ENCODE assay signal across 22 mouse cellular contexts in the genomic region with DNA sequence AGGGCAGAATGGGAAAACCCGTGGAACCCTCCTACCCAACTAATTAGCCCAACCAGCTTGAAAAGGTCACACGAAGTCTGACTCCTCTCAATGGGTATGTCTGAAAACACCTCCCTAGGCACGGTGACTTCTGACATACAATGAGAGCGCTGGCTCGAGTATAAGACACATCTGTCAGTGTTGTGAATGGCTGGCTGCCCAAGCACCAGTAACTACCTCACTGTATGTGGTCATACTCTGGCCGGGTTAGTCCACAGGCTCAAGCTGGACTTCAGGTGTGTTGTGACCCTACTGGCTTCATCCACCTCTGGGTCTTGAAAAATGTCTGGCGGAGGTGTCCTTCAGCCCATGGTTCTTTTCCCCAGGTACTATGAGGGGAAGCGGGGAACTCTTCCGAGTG. TPM values are rescaled to one million over a fixed set of nuclear protein-coding genes. Genes with fewer than 3 reads are reported as not detected.
DNase-seq lines count a peak whose midpoint lies in the region; ATAC-seq and TF ChIP-seq lines count a peak whose summit lies in the region.
"Had no signal": no experiment of that assay in that cellular context is flagged by ENCODE, and none has a peak within 500 bp of the region (broad histone marks: within the 10 kb centered on the region; RNA-seq: fewer than 3 reads in every experiment).

No protein-coding gene starts in this region.

- no peaks in the 10 kb centered on the region for H3K9me3 ChIP-seq in heart, embryonic 11.5 days (replicated peaks; ENCODE audit: control insufficient read depth, low read length)
- no peaks in the 10 kb centered on the region for H3K9me3 ChIP-seq in midbrain, embryonic 13.5 days
- H3K9me3 ChIP-seq: G1E had no signal

- H3K79me2 ChIP-seq in myocyte (ENCODE audit: control insufficient read depth, insufficient read depth): no peaks in the 10 kb centered on the region

- H3K27ac ChIP-seq in heart, embryonic 11.5 days (ENCODE audit: low read depth, low read length): no peak overlapping the region
- H3K27ac ChIP-seq in midbrain, embryonic 13.5 days: no peak overlapping the region
- H3K27ac ChIP-seq in kidney, adult 2 months (ENCODE audit: insufficient read depth, low read depth, low read length): no peak overlapping the region

- no peak for TF ChIP-seq CTCF in kidney, adult 2 months (conservative IDR thresholded peaks at IDR 0.05; ENCODE audit: insufficient read depth, insufficient read length, low read depth, low read length)

- TF ChIP-seq POLR2A in myocyte (IDR thresholded peaks at IDR 0.05; ENCODE audit: insufficient read length, low read depth): no peak
- TF ChIP-seq POLR2A in kidney, adult 2 months (IDR thresholded peaks at IDR 0.05; ENCODE audit: low read depth, low read length): no peak

- no peak overlapping the region for H3K4me3 ChIP-seq in heart, embryonic 11.5 days (ENCODE audit: low read depth, low read length)
- peak overlapping the region; percentile 48 for H3K4me3 ChIP-seq in myocyte
- H3K4me3 ChIP-seq in midbrain, embryonic 13.5 days (replicated peaks): no peak overlapping the region
- no peak overlapping the region for H3K4me3 ChIP-seq in kidney, adult 2 months (ENCODE audit: insufficient read depth, low read depth, low read length)

- no peaks in the 10 kb centered on the region for H3K36me3 ChIP-seq in heart, embryonic 11.5 days (ENCODE audit: control insufficient read depth, insufficient read depth, low read length)
- H3K36me3 ChIP-seq in myocyte (ENCODE audit: control insufficient read depth, insufficient read depth): no peaks in the 10 kb centered on the region
- no peaks in the 10 kb centered on the region for H3K36me3 ChIP-seq in midbrain, embryonic 13.5 days
- H3K36me3 ChIP-seq in kidney, adult 2 months (ENCODE audit: control insufficient read depth, insufficient read depth, low read length): no peaks in the 10 kb centered on the region
- H3K36me3 ChIP-seq: G1E had no signal

- ATAC-seq in heart, embryonic 11.5 days (replicated peaks; ENCODE audit: insufficient number of reproducible peaks, low FRiP score, low TSS enrichment): no peak
- 0 out of 2 replicates have a peak, but pooled peaks have one; percentile 24 for ATAC-seq in erythroblast, adult 5-6 weeks (replicated peaks; ENCODE audit: low FRiP score, poor library complexity, severe bottlenecking)
- ATAC-seq in midbrain, embryonic 13.5 days: no peak
- ATAC-seq: activated CD4-positive, CD25-positive, alpha-beta regulatory T cell, adult 4 months; CD4-positive, CD25-positive, alpha-beta regulatory T cell, adult 4 months; Patski had no signal

- H3K4me2 ChIP-seq in heart, embryonic 11.5 days: no peak overlapping the region
- no peak overlapping the region for H3K4me2 ChIP-seq in myocyte (ENCODE audit: low read depth)
- H3K4me2 ChIP-seq in midbrain, embryonic 13.5 days (replicated peaks): no peak overlapping the region

- intact Hi-C loops in left cerebral cortex, postnatal 10 days (cut with DNase I): no loop called here

- no peaks in the 10 kb centered on the region for H3K27me3 ChIP-seq in heart, embryonic 11.5 days (ENCODE audit: control insufficient read depth, insufficient read depth, low read length)
- no peaks in the 10 kb centered on the region for H3K27me3 ChIP-seq in myocyte (ENCODE audit: control insufficient read depth, insufficient read depth, insufficient read length)
- peaks cover 22% of the 10 kb centered on the region for H3K27me3 ChIP-seq in midbrain, embryonic 13.5 days
- H3K27me3 ChIP-seq in kidney, adult 2 months (replicated peaks; ENCODE audit: control insufficient read depth, insufficient read depth, low read length): no peaks in the 10 kb centered on the region
- H3K27me3 ChIP-seq: Patski had no signal

- H3K9ac ChIP-seq in heart, embryonic 11.5 days (ENCODE audit: low read depth, low read length): no peak overlapping the region
- H3K9ac ChIP-seq in midbrain, embryonic 13.5 days (replicated peaks): no peak overlapping the region

- H3ac ChIP-seq in myocyte (ENCODE audit: control insufficient read depth, insufficient read length): no peak overlapping the region

- peak; percentile 91 for DNase-seq in heart, adult 11 months
- peak; percentile 86 for DNase-seq in adipocyte (ENCODE audit: low spot score)
- no peak for DNase-seq in left cerebral cortex, postnatal 10 days (ENCODE audit: extremely low spot score in 1 of 2, low spot score in 2 of 2)
- DNase-seq in kidney, adult 2 months: no peak
- DNase-seq: adrenal gland, adult 2 months; adrenal gland, adult 8-10 months; adrenal gland, postnatal 10 days; adrenal gland, postnatal 14 days; adrenal gland, postnatal 25 days; adrenal gland, postnatal 36 days; B cell, adult 2 months; cerebellum, adult 11 months; cerebellum, adult 11-12 months; cerebellum, adult 18-20 months had no signal

- peaks cover 8% of the 10 kb centered on the region for H3K4me1 ChIP-seq in heart, embryonic 11.5 days (ENCODE audit: control insufficient read depth, insufficient read depth, low read length)
- peaks cover 10% of the 10 kb centered on the region; the same call in 1 of the 2 replicates for H3K4me1 ChIP-seq in midbrain, embryonic 13.5 days (replicated peaks)
- no peaks in the 10 kb centered on the region for H3K4me1 ChIP-seq in kidney, adult 2 months (ENCODE audit: control insufficient read depth, insufficient read depth, low read length)

- WGBS in heart, embryonic 11.5 days (ENCODE audit: insufficient replicate concordance): 71% methylated on average over 9 of the region's 9 CpGs
- 67% methylated on average over 9 of the region's 9 CpGs for WGBS in midbrain, embryonic 13.5 days
- WGBS in kidney, adult 2 months: 66% methylated on average over 9 of the region's 9 CpGs

TF ChIP-seq in myocyte, 11 proteins besides CTCF, POLR2A, EP300 and RAD21:
- TF ChIP-seq MYOG (IDR thresholded peaks at IDR 0.05; ENCODE audit: control insufficient read depth in 1 of 3, insufficient read depth in 1 of 3, insufficient read length in 2 of 3, low read depth in 2 of 3) (no peak), MYOD1 (IDR thresholded peaks at IDR 0.05; ENCODE audit: control insufficient read depth in 1 of 3, insufficient read length in 2 of 3, low read depth in 2 of 3) (no peak), POLR2AphosphoS2 (IDR thresholded peaks at IDR 0.05; ENCODE audit: insufficient read length, low read depth) (no peak)

RNA-seq across cellular contexts. Expression of gene Copz2, which starts 1.0 kb away (rescaled TPM):
- 102 and 105 TPM in 2 replicates for polyA plus RNA-seq in heart, embryonic 11.5 days (2014; fragmentation: Nextera tagmentation; extraction: Ambion mirVana)
- total RNA-seq in erythroblast, adult 5-6 weeks (2015; ENCODE audit: low replicate concordance): not detected in 2 replicates
- total RNA-seq in erythroblast, adult 5-6 weeks (2017; ENCODE audit: low replicate concordance): not detected in 2 replicates
- polyA plus RNA-seq in myocyte (2012; fragmentation: generic; extraction: Trizol): 120 TPM
- 1 to 10 TPM; 2.5 to 3.1 TPM for total RNA-seq in left cerebral cortex, postnatal 10 days (2021)
- polyA plus RNA-seq in midbrain, embryonic 13.5 days (2015; fragmentation: Nextera tagmentation; extraction: Ambion mirVana): 14.8 and 19.7 TPM in 2 replicates
- 56.2 and 61.6 TPM in 2 replicates for polyA plus RNA-seq in kidney, adult 2 months (2012; rRNA removed)
- polyA plus RNA-seq: activated CD4-positive, CD25-positive, alpha-beta regulatory T cell, adult 4 months; CD4-positive, CD25-positive, alpha-beta regulatory T cell, adult 4 months had no signal

RNA-seq across cellular contexts. Expression of gene Nfe2l1, which starts 18.9 kb away (rescaled TPM):
- 36.5 and 44.0 TPM in 2 replicates for polyA plus RNA-seq in heart, embryonic 11.5 days (2014; fragmentation: Nextera tagmentation; extraction: Ambion mirVana)
- 27.0 and 27.1 TPM in 2 replicates for total RNA-seq in erythroblast, adult 5-6 weeks (2015; ENCODE audit: low replicate concordance)
- total RNA-seq in erythroblast, adult 5-6 weeks (2017; ENCODE audit: low replicate concordance): 26.5 and 32.5 TPM in 2 replicates
- polyA plus RNA-seq in myocyte (2012; fragmentation: generic; extraction: Trizol): 518 TPM
- total RNA-seq in left cerebral cortex, postnatal 10 days (2021): 100 to 1,000 TPM; 167 to 175 TPM
- 67.8 and 69.0 TPM in 2 replicates for polyA plus RNA-seq in midbrain, embryonic 13.5 days (2015; fragmentation: Nextera tagmentation; extraction: Ambion mirVana)
- 230 and 252 TPM in 2 replicates for polyA plus RNA-seq in kidney, adult 2 months (2012; rRNA removed)

RNA-seq across cellular contexts. Expression of gene Cbx1, which starts 59.8 kb away (rescaled TPM):
- polyA plus RNA-seq in heart, embryonic 11.5 days (2014; fragmentation: Nextera tagmentation; extraction: Ambion mirVana): 50.7 and 60.0 TPM in 2 replicates
- 13.6 and 14.4 TPM in 2 replicates for total RNA-seq in erythroblast, adult 5-6 weeks (2015; ENCODE audit: low replicate concordance)
- total RNA-seq in erythroblast, adult 5-6 weeks (2017; ENCODE audit: low replicate concordance): 22.0 and 32.9 TPM in 2 replicates
- 34.6 TPM for polyA plus RNA-seq in myocyte (2012; fragmentation: generic; extraction: Trizol)
- 10 to 100 TPM; 49.3 to 52.2 TPM for total RNA-seq in left cerebral cortex, postnatal 10 days (2021)
- 130 and 137 TPM in 2 replicates for polyA plus RNA-seq in midbrain, embryonic 13.5 days (2015; fragmentation: Nextera tagmentation; extraction: Ambion mirVana)
- polyA plus RNA-seq in kidney, adult 2 months (2012; rRNA removed): 17.9 and 18.7 TPM in 2 replicates

Comparison
In these comparisons a context has a peak if more than half of its experiments do, and no peak if none do; other contexts are left out.
1. DNase-seq: peak in heart, adult 11 months (single experiment) and adipocyte (single experiment); none in left cerebral cortex, postnatal 10 days (0 of 2) and kidney, adult 2 months (single experiment).